Mouse (Mus musculus): ENCODE data around the gene Map3k6.

Map3k6 gene

DNA sequence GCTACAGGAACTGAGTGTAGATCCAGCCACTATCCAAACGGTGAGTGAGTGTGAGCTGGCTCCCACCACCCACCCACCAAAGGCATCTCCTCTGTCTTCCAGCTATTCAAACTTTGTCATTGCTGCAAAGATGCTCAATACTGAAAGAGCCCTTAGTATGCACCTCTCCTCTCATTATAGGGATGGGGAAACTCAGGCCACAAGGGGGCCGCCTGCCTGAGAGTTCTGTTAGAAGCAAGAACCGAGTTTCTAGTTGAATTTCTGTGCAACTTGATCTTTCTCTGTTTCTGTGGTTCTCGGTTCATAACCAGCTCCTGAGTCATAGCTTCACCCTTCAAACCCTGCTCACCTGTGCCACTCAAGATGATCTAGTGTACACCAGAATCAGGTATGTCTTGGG, 11.5 kb downstream of the Map3k6 start:
- no peak for DNase-seq (ENCODE audit: low spot score in 2 of 2)

DNA sequence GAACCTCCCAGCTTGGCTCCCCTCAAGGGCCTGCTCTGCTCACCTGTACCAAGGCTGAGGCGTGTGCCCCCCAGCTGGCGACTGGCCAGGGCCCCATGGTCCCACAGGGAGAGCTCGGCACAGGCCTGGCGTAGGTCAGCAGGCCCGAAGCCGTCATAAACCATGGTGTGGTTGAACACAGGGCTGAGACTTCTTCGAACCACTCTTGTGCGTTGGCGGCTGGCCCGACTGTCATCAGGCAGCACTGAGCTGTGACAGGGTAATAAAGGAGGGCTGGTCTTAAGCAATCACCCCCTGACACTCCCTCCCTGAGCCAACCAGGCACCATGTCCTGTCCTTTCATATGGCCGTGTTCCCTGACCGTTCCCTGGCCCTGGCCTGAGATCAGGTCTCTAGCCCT, 12.8 kb downstream of the Map3k6 start:
- DNase-seq (ENCODE audit: low spot score in 2 of 2) = no peak

DNA sequence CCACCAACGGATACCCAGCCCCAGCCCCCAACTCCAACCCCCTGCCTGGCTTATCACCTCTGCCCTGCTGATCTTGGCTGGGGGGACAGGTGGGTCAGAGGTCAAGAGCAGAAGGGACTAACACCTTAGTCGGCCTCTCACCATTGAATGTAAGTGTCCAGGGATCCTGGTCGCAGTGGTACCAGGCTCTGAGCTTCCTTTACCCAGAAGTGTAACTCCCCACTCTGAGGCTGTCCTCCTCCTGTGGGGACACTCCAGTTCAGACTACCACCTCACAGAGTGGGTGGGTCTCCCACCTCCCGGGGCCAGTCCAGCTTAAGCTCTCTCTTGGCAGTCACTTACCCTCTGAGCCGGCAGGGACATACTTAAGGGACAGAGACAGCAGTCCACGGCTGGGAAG, 14.8 kb downstream of the Map3k6 start:
- no peak for DNase-seq (ENCODE audit: low spot score in 2 of 2)

DNA sequence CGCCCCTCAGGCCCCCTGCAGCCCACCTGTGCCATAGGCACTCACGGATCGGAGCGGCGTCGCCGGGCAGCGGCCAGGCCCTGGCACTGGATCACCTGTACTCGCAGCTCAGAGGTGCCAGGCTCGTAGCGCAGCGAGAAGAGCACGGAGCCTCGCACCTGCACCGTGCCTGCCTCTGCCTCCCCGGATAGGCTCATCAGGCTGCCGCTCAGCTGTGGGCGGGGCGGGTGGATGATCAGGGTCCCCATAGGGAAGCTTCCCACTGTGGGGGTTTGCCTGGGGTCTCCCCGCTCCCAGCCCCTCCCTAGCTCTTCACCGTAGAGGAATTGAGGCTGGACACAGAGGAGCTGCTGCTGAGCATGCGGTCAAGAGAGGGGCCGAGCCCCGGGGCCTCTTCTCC, 16.2 kb downstream of the Map3k6 start:
- DNase-seq (ENCODE audit: low spot score in 2 of 2) = no peak

DNA sequence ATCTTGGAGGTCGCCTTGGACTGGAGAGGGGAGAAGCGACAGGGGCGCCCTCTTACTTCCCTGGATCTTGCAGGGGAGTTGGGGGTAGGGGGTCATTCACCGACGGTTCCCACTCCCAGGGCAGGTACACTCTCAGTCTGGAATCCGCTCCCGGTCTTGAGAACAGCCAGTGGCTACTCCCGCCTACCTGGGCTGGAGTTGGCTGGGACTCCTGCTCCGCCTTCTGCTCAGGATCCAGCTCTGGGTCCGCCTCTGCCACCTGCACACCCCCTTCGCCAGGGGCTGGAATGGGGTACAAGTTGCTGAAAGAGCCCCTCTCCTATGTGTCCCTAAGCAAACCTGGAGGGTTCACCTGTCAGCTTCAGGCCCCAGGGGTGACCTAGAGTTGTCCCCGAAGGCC, 16.6 kb downstream of the Map3k6 start:
- DNase-seq (ENCODE audit: low spot score in 2 of 2) = no peak

DNA sequence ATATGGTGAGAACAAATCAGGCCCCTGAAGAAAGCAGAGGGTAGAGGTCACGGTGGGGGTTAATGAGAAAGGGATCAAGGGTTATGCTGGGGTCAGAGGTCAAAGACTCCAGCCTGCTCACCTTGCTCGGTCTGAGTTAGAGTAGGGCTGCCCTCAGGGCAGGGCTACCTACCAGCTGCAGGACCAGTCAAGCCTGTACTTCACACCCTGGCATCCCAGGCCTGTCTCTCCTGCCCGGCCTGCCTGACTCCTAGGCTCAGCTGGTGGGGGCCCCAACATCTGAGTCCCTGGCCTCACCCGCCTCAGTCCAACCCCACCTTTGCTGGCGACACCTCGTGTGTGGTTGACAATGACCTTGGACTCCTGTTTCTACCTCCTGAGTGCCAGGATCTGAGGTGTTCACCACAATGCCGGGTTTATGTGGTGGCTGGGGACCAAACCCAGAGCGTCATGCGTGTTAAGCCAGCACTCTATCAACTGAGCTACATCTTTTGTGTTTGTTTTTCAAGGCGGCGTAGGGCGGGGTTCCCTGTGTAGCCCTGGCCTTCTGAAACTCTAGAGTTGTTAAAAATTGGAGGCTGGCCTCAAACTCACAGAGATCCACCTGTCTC, 17.3 kb downstream of the Map3k6 start:
- no peak for DNase-seq (ENCODE audit: low spot score in 2 of 2)

DNA sequence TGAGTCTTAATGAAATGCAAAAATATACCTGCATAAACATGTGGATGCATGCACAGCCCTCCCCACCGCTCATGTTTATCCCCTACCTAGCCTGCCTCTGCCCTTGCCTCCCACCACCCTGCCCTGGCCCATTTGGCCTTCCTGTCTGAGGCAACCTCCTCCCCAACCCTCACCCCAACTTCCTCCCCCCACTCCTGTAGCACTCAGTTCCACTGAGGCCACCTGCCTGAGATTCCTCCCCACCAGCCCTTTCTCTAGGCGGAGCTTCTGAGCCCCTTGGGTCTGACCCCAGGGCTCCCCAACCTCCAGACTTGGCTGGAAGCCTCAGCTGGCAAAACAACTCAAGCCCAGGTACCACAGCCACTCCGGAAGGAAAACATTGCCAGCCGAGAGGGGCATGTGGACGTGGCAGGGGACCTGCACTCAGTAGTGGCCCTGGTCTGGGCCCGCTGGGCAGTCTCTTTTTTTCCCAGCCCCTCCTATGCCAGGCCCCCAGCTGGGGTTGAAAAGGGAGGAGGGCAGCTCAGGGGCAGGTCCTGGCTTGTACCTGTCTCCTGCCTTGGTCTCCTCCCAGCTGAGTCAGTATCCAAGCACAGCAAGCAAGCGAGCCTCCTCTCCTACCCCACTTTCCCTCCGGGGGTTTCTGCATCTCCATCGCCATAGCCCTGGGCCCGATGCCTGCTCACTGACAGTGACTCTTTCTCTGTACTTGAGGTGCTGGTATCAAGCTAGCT, 21.2 kb downstream of the Map3k6 start:
- no peak for DNase-seq (ENCODE audit: low spot score in 2 of 2)

DNA sequence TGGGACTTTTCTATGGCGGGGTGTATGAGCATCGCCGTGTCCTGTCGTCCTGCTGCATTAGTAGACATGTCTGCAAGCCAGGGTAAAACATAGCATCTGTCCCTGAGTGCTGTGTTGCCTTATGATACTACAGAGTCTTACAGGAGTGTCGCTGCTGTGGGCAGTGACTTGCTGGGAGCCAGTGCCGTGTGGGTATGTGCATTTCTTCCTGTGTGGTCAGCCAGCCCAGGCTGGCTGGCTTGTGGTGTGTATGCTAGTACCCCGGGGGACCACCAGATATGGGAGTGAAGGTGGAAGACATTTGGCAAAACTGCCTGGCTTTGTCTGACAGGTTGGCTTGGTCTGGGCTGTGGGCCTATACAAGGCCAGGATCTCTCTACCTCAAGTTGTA, 21.8 kb downstream of the Map3k6 start:
- DNase-seq (ENCODE audit: low spot score in 2 of 2) = no peak

DNA sequence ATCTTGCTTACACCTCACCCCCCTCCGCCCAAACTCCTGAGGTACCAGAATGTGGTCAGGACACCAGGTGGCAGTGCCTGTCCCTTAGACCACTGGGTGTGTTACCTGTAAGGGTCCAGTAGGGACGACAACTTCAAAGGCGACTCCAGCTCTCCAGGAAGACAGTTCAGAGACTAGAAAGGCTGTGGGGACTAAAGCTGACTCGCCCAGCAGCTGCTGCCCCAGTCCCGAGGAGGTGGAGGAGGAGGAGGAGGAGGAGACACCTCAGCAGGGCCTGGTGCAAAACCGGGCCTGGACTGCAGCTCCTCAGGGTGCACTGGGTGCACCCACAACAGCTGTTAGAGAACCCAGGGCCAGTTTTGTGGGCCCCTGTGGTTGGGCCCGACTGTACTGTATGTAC, 22.3 kb downstream of the Map3k6 start, which contains the start of gene Sytl1:
Gene Sytl1, minus strand, starts transcription at position 232 of the 400 bp plus-strand sequence.
- DNase-seq (ENCODE audit: low spot score in 2 of 2) = no peak

DNA sequence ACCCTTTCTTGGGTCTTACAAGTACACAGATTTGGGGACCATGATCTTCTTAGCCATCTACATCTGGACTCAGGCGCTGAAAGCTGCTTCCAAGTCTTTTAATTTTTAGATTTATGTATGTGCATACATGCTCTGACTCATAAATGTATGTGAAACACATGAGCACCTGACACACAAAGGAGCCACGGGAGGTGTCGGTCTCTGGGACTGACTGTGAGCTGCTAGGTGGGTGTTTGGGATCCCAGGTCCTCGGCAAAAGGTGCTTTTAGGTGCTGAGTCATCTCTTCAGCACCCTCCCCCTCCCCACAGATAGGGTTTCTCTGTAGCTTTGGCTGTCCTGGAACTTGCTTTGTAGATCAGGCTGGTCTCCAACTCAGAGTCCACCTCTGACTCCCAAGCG, 23.1 kb downstream of the Map3k6 start:
- DNase-seq (ENCODE audit: low spot score in 2 of 2) = no peak

DNA sequence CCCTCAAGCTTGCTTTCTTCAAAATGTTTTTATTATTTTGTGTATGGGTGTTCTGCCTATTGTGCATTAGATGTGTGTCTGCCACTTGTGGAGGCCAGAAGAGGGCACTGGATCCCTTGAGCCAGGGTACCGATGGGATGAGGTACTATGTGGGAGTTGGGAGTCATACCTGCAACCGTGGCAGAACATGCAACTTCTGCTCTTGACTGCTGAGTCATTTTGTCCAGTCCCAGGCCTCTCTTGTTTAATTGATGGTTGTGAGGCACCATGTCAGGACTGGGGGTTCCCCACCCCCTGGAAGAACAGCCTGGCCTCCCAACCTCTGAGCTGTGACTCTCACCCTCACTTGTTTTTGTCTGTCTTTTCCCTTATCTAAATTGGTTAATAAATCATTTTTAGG, 23.9 kb downstream of the Map3k6 start:
- no peak for DNase-seq (ENCODE audit: low spot score in 2 of 2)

DNA sequence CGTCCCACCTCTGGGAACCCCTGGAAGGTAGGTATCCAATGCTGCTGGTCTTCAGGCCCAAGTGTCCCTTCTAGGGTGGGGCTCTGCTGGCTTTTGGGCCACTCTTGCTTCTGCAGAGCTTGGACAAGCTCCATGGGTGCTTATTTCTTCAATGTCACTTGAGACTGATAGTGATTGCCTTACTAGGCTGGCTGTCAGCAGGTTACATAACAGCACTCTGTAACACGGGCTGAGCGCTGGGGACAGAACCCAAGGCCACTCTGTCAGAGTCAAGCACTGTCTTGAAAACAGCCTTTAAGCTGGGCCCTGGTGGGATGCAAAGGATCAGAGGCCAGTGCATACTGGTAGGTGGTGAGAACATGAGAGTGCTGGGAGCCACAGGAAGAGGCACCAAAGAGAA, 24.7 kb downstream of the Map3k6 start:
- no peak for DNase-seq (ENCODE audit: low spot score in 2 of 2)

DNA sequence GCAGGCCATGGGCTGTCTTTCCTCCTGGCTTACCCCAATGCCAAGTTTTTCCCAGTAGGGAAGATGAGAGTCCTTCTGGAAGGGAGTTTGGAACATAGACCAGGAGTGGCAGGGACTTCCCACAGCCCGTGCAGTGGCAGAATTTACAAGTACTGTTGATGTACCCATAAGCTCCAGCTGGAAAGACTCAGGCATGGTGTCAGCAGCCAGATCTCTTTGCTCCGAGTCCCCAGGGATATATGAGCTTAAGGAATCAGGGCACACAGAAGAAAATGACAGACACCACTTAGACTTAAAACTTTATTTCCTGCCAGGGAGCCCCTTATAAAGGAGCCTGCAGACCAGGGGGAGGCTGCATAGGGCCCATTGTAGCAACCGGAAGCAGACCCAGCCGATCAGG, 25.1 kb downstream of the Map3k6 start:
- no peak for DNase-seq (ENCODE audit: low spot score in 2 of 2)

DNA sequence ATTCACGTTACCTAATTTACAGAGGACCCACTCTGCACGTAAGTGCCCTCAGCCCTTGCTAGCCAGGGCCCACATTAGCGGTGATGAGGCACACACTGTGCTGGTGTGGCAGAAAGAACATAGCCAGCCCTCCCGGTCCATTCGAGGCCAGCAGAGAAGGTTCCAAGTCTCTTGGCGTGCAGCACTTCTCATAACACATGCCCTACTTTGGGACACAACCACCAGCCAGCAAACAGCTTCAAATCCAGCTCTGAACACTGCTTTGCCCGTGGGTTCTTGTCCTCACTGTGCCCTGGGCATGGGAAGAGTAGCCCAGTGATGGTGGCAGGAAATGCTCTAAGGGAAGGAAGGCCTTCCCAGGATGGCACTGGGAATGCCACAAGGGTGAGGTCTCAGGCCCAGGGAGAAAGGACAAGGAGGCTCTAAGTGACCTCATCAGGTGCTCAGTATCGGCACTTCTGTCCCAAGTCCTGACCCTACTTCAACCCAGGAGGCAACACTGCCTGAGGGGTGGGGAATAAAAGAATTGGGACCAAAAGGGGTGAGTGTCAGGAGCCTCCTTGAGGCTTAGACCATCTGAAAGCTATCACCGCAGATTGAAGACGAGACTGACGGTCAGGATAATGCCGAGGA, 25.7 kb downstream of the Map3k6 start:
- DNase-seq (ENCODE audit: low spot score in 2 of 2) = no peak

DNA sequence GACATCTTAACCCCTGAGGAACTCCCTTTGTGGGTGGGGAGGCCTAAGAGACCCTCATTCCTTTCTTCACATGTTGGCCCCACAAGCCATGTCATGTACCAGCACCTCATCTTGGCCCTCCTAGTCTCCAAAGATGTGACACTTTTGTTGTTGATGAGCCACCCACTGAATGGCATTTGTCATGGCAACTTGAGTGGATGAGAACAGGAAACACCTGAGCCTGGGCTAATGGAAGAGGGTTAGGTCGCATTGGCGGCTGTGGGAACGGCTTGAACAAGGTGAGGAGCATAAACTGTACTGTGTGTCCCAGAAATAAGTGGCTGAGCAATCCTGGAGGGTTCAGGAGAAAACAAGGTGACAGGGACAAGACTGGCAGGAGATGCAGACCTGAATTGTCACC, 28.3 kb downstream of the Map3k6 start:
- DNase-seq (ENCODE audit: low spot score in 2 of 2) = no peak

DNA sequence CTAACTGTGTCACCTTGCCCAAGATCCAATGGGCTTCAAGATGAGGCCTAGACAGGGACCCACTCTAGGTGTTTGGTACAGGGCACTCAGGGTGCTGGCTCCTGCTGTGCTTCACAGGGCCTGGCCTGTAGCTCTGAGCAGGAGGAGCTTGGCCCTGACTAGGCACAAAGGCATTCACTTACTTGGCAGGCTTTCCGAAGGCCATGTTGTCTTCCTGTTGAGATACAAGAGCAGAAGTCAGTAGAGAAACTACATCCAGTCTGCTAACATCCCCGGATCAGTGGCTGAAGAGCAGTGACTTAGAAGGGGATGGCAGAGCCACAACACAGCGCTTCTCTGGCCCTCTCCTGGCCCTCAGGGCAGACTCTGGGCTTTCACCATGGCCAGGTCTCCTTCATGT, 29.0 kb downstream of the Map3k6 start:
- DNase-seq (ENCODE audit: low spot score in 2 of 2) = no peak

DNA sequence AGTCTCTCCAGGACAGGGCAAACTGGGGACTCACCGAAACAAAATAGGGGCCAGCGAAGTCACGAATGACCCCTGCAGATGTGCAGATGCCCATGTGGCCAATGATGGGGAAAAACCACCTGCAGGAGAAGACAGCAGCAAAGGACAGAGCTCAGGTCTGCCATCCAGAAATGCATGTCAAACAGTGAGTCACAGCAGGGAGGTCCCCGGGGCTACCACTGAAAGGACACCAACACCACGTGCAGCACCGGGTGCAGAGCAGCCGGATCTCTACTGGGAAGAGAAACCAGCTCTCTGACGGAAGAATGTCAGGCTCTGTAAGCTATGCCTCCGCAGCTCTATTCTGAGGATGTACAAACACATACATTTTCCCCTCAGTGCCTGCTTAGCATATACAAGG, 30.3 kb downstream of the Map3k6 start:
- DNase-seq (ENCODE audit: low spot score in 2 of 2) = no peak

DNA sequence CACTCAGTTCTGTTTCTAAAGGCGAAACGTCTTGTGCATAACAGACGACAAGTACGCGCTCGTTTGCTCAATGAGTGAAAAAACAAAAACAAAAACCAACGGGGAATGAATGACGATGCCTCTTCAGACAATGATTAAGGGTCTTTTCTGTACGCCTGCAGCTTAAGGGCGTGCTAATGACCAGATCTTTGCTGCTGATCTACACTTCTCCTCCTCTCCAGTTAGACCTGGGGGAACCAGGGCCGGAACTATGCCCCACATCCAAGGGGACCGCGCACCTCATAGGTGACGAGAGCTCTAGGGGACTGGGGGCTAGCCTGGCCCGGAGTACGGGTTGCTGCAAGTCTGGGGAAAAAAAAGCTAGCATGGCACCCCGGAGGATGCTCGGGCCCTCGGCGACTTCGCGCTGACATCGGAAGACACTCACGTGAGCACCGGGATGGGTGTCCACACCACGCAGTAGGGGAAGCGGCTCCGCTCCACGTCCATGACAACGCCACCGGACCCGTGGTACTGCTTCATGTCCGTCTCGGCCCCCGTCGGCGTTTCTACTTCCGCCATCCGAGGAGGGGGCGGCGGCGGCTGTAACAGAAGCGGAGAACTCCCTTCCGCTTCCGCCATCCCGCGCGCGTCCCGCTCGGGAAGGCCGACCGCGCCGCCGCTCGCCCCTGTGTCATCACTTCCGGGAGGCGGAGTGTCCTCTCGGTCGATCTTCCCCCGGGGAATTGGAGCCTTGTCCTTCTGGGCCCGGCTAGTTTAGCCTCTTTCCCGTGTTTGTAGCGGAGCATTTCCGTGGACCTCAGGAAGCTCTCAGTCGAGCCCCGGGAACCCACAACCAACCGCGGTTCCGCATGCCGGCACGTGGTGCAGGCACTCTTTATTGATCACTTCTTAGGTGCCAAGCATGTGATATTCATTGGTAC, 36.7 kb downstream of the Map3k6 start, which contains the start of gene Tmem222:
Gene Tmem222, minus strand, starts transcription at position 689 of the 923 bp plus-strand sequence.
- DNase-seq (ENCODE audit: low spot score in 2 of 2) = peak; percentile 93 to 94

DNA sequence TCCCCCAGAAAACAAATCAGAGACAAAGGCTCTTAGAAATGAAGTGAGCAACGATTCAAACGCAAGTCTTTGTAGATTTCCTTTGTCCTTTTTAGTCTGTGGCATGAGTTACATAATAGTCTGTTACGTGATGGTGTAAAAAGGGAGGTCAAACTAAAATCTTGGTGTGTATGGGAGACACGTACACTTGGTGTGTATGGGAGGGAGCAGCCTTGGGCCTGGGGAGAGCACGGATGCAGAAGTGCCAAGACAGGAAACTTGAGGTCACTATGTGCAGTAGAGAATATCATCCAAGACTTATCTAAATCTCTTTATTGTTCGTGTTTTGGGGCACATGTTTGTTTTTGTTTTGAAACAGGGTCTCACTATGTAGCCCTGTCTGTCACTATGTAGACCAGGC, 37.4 kb downstream of the Map3k6 start:
- no peak for DNase-seq (ENCODE audit: low spot score in 2 of 2)

DNA sequence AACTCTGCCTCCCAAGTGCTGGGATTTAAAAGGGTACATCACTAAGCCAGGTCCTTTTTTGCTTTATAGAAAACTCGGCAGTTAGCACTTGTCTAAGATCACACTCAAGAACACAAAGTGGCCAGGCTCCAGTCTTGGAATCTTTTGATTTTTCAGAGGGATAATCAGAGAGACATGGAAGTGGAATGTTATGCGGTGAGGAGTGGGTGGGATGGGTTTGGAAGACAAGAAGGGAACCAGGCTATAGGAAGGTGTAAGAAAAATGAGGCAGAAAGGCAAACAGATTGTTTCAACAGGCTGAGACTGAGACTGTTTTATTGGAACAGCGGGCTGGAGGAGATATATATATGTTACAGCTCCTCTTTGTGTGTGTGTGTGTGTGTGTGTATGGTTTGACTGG, 37.9 kb downstream of the Map3k6 start:
- no peak for DNase-seq (ENCODE audit: low spot score in 2 of 2)

DNA sequence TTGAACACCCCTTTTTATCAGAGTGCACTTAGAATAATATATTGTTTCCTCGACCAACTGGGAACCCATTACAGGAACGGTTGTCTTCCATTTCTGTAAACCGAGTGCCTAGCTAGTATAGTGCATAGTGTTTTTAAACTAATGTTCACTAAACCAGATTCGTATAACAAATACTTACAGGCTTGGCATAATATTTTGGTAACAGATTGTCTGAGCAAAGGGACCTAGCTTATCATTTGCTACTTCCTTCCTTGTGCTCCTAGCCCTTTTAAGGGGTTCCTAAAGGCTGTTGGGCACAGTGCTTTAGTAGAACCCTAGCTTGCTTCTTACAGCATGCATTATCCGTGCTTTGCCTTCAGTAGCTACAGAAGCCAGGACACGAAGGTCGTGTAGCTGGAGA, 40.9 kb downstream of the Map3k6 start:
- DNase-seq (ENCODE audit: low spot score in 2 of 2) = no peak

DNA sequence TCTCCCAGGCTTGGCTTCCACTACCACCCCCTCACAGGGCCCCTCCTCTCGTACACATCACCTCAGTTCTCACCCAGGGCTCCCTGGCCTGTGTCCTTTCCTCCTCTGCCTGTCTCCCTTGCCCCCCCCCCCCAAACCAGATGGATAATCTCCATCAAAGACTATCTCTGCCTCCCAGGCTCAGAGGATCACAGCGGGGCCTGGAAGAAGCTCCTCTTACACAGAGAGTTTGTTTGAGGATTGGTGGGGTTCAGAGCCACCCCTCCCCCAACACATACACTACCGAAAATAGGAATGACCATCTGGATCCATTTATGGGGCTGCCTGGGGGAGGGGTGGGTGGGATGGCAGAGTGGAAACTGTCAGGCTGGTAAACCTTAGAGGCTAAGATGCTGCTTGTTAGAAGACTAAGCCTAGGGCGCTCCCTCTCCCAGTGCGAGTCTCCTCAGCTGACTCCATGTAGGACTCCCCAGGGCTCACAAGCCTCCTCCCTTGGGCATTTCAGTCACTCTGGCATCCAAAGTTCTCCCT, 41.4 kb downstream of the Map3k6 start:
- no peak for DNase-seq (ENCODE audit: low spot score in 2 of 2)
